Mouse (Mus musculus) heart, adult 2 months (tissue): ENCODE results near the gene Snx9.

ENCODE experiments used
- CTCF ChIP-seq: fragments of 200-600 bp; IDR thresholded peaks from 2 replicates; pipeline ENCODE4 v1.8.1; 2022; ENCODE audit warnings: antibody characterized with exemption, mild to moderate bottlenecking, moderate library complexity
- EP300 ChIP-seq: fragments of 200-500 bp; IDR thresholded peaks from 2 replicates; pipeline ENCODE4 v1.6.1; 2011; ENCODE audit warnings: low read depth, low read length, control low read depth; ENCODE audit not compliant: insufficient read depth
- POLR2A ChIP-seq: fragments of 200-500 bp; IDR thresholded peaks from 2 replicates; pipeline ENCODE4 v1.6.1; 2011; ENCODE audit warnings: mild to moderate bottlenecking, low read depth, low read length, control low read depth; ENCODE audit not compliant: insufficient read depth

DNA sequence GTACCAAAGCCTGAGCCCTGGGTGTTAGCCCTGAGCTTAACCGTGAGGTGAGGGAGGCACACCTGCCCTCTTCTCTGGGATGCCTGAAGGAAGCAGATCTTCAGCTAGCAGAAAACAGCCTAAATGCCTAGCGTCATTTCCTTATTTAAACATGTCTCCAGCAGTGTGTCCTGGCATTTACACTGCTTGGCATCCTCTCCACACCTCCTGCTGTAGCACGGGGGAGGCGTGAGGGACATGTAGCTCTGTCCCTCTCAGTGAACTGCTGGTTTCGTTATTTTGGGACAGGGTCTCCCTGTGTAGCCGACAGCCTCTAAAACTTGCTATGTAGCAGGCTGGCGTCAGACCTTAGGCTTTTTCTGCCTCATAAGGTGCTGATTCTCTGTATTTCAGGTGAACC is 55.5 kb downstream of the Snx9 start:
- TF ChIP-seq CTCF, result no peak
- no peak for TF ChIP-seq EP300
- no peak for TF ChIP-seq POLR2A
